Mouse (Mus musculus): ENCODE results near the gene Rsph3a. TPM values are rescaled to one million over a fixed set of nuclear protein-coding genes. Genes with fewer than 3 reads are reported as not detected.
"Not testable (repeated sequence)": the region's sequence is repeated elsewhere in the genome, so short reads cannot be mapped to it uniquely, and the experiment has no call there.

The Rsph3a gene
- 68.0 and 77.9 TPM in 2 replicates for polyA plus RNA-seq (2015; fragmentation: Nextera tagmentation; extraction: Ambion mirVana)

DNA sequence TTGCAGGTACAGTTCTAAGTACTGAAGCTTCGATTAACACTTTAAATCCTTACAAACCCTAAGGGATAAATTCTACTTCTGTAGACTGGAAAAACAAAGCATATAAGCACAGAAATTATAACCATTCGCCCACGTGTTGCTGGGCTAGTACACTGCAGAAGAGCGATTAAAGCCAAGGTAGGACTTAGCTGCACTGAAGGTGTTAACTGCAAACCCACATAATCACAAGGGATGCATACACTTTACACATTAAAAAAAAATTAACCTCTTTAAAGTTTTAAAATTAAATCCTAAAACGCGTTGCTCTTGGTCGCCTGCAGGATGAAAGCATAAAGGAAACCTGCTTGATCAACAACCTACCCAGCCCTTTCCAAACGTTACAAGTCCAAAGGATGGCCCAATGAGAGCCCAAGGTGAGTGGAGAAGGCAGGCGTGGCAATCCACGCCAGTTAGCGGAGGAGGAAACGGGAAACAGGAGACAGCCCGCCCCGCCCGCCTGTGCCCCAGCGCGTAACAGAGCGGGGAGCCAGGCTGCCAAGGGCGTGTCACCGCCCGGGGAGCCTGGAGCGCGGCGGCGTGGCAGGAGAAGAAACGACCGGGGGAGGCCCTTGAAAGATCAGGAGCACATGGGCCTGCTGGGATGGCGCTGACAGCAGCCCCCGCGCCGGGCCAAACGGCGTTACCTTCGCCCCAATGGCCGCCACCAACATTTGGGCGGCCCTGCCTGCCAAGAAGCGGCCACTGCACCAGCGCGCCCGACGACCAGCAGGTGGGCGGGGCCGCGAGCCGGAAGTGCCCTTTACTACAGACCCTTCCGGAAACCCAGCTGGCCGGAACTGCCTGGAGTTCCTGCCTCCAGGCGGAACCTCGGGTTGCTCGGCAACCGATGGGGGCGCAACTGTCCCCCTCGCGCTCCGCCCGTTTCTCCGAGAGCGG lies at the start of gene Rsph3a:
Rsph3a (plus strand) TSS at position 498 of the 936 bp plus-strand sequence.
- peak within 1 kb of the TSS; percentile 58 for H3K4me3 ChIP-seq (replicated peaks; ENCODE audit: low read length)
- H3K4me2 ChIP-seq (ENCODE audit: low read length) = peak within 1 kb of the TSS; percentile 61
- H3K9ac ChIP-seq (replicated peaks; ENCODE audit: low read depth, low read length) = peak within 1 kb of the TSS; percentile 68
- not testable (repeated sequence) for H3K4me1 ChIP-seq (replicated peaks; ENCODE audit: control insufficient read depth, insufficient read depth, low read length); H3K9me3 ChIP-seq (ENCODE audit: control insufficient read depth, low read length); H3K27me3 ChIP-seq (replicated peaks; ENCODE audit: control insufficient read depth, insufficient read depth, low read length); H3K36me3 ChIP-seq (ENCODE audit: control insufficient read depth, insufficient read depth)
- peak; percentile 97 for ATAC-seq
- H3K27ac ChIP-seq (ENCODE audit: low read length) = peak within 1 kb of the TSS; percentile 75
- 3% methylated on average over 55 of the region's 58 CpGs for WGBS

DNA sequence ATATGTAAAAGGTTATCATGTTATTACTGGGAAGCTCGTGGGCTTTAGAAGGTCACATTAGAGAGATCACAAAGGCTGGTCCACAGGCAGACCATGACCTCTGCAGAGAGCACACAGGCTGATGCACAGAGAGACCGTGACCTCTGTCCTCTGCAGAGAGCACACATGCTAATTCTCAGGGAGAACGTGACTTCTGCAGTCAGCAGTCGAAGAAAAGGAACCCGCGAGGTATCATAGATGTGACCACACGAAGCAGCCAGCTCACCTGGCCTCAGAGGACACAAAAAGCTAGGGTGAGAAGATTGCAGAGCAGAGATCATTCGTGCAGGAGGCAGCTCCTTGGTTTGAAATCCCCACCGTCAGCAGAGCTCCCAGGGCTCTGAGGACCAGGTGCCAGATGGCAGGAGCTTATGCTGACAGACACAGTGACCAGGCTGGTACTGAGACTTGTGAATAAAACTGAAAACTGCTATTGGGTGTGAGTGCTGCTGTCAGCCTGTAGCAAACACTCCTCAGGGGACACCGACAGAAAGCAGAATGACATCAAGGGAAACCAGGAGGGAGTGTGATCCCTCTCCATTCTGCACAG lies 49.3 kb upstream of the Rsph3a start:
- H3K4me3 ChIP-seq (replicated peaks; ENCODE audit: low read length) = no peak overlapping the region
- ATAC-seq = peak; percentile 68; the same call in 1 of the 2 replicates
- no peaks in the 10 kb centered on the region for H3K4me1 ChIP-seq (replicated peaks; ENCODE audit: control insufficient read depth, insufficient read depth, low read length)
- no peak overlapping the region for H3K4me2 ChIP-seq (ENCODE audit: low read length)
- H3K36me3 ChIP-seq (ENCODE audit: control insufficient read depth, insufficient read depth) = no peaks in the 10 kb centered on the region
- H3K9me3 ChIP-seq (ENCODE audit: control insufficient read depth, low read length) = no peaks in the 10 kb centered on the region
- no peaks in the 10 kb centered on the region for H3K27me3 ChIP-seq (replicated peaks; ENCODE audit: control insufficient read depth, insufficient read depth, low read length)
- H3K9ac ChIP-seq (replicated peaks; ENCODE audit: low read depth, low read length) = no peak overlapping the region
- WGBS = 71% methylated on average over 10 of the region's 10 CpGs
- no peak overlapping the region for H3K27ac ChIP-seq (ENCODE audit: low read length)

GRCm38 (mm10) chr17:7897120-7897519 lies 48.3 kb upstream of the Rsph3a start:
- H3K27me3 ChIP-seq (replicated peaks; ENCODE audit: control insufficient read depth, insufficient read depth, low read length) = no peaks in the 10 kb centered on the region
- WGBS = 83% methylated on average over 11 of the region's 11 CpGs
- no peaks in the 10 kb centered on the region for H3K9me3 ChIP-seq (ENCODE audit: control insufficient read depth, low read length)
- no peak for ATAC-seq
- no peak overlapping the region for H3K27ac ChIP-seq (ENCODE audit: low read length)
- H3K9ac ChIP-seq (replicated peaks; ENCODE audit: low read depth, low read length) = no peak overlapping the region
- no peak overlapping the region for H3K4me2 ChIP-seq (ENCODE audit: low read length)
- H3K36me3 ChIP-seq (ENCODE audit: control insufficient read depth, insufficient read depth) = no peaks in the 10 kb centered on the region
- no peak overlapping the region for H3K4me3 ChIP-seq (replicated peaks; ENCODE audit: low read length)
- H3K4me1 ChIP-seq (replicated peaks; ENCODE audit: control insufficient read depth, insufficient read depth, low read length) = peaks cover 2% of the 10 kb centered on the region

DNA sequence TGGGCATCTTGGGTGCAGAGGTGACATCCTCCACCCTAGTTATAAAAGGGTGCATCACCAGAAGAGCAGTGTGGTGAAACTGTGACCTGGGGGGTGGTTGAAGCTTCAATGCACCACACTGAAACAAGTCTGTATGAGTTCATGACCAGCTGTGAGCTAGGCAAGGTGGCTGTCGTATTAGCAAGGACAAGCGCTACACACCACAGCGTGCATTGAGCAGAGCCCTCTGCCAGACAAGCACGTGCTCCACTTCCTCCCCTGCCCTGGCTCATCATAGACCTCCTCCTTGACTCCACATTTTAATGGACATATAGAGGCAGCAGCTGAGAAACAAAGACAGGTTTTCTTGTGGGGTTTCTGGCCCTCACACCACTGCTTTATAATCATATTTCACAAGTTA lies 47.7 kb upstream of the Rsph3a start:
- Histone ChIP-seq H3K4me1 (replicated peaks; ENCODE audit: control insufficient read depth, insufficient read depth, low read length) (peaks cover 5% of the 10 kb centered on the region), H3K9ac (replicated peaks; ENCODE audit: low read depth, low read length) (no peak overlapping the region), H3K4me3 (replicated peaks; ENCODE audit: low read length) (no peak overlapping the region), H3K27ac (ENCODE audit: low read length) (no peak overlapping the region), H3K27me3 (replicated peaks; ENCODE audit: control insufficient read depth, insufficient read depth, low read length) (no peaks in the 10 kb centered on the region), H3K36me3 (ENCODE audit: control insufficient read depth, insufficient read depth) (no peaks in the 10 kb centered on the region), H3K4me2 (ENCODE audit: low read length) (no peak overlapping the region), H3K9me3 (ENCODE audit: control insufficient read depth, low read length) (no peaks in the 10 kb centered on the region)
- no peak for ATAC-seq
- WGBS = 84% methylated on average over 4 of the region's 4 CpGs

DNA sequence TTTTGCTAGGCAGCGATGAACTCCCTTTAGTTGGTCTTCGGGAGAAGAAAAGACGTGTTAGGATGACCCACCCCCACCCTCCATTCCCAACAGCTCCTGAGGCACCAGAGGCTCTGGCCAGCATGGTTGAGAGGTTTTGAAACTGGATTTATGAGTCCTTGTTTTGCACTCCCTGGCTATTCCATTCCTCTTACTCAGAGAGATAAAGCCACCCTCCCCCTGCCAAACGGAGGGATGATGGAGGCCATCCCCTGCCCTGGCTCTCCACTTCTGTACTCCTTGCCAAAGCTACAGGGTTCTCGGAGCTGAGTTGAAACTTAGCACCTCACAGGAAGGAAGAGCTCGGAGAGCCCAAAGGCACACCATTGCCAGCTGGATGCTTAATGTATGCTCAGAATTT lies 46.2 kb upstream of the Rsph3a start:
- Histone ChIP-seq H3K4me2 (ENCODE audit: low read length) (no peak overlapping the region), H3K27me3 (replicated peaks; ENCODE audit: control insufficient read depth, insufficient read depth, low read length) (no peaks in the 10 kb centered on the region), H3K36me3 (ENCODE audit: control insufficient read depth, insufficient read depth) (no peaks in the 10 kb centered on the region), H3K4me1 (replicated peaks; ENCODE audit: control insufficient read depth, insufficient read depth, low read length) (peaks cover 5% of the 10 kb centered on the region), H3K27ac (ENCODE audit: low read length) (no peak overlapping the region), H3K4me3 (replicated peaks; ENCODE audit: low read length) (no peak overlapping the region), H3K9me3 (ENCODE audit: control insufficient read depth, low read length) (no peaks in the 10 kb centered on the region), H3K9ac (replicated peaks; ENCODE audit: low read depth, low read length) (no peak overlapping the region)
- ATAC-seq = no peak
- WGBS = 83% methylated on average over 6 of the region's 6 CpGs

- H3K27ac ChIP-seq (ENCODE audit: low read length) = no peak overlapping the region
- H3K4me3 ChIP-seq (replicated peaks; ENCODE audit: low read length) = no peak overlapping the region
- no peak overlapping the region for H3K9ac ChIP-seq (replicated peaks; ENCODE audit: low read depth, low read length)
- no peaks in the 10 kb centered on the region for H3K36me3 ChIP-seq (ENCODE audit: control insufficient read depth, insufficient read depth)
- no peak overlapping the region for H3K4me2 ChIP-seq (ENCODE audit: low read length)
- no peak for ATAC-seq
- H3K9me3 ChIP-seq (ENCODE audit: control insufficient read depth, low read length) = no peaks in the 10 kb centered on the region
- peaks cover 5% of the 10 kb centered on the region for H3K4me1 ChIP-seq (replicated peaks; ENCODE audit: control insufficient read depth, insufficient read depth, low read length)
- no peaks in the 10 kb centered on the region for H3K27me3 ChIP-seq (replicated peaks; ENCODE audit: control insufficient read depth, insufficient read depth, low read length)
- WGBS = 77% methylated on average over 4 of the region's 4 CpGs
Observed at GRCm38 (mm10) chr17:7899961-7900360, 45.5 kb upstream of the Rsph3a start.

DNA sequence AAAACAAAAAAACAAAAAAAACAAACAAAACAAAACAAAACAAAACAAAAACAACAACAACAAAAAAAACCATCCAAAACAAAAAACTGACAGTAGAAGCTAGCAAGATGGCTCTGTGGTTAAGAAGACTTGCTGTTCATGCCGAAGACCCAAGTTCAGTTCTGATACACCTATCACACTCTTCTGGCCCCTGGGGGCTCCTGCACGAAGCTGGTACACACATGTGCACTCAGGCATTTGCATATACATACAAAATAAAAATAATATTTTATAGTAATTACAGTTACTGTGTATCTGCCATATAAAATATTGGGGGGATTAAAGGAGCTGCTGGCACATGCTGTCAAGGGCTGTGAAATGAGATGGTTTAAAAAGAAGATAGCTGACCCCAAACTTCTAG lies 43.9 kb upstream of the Rsph3a start:
- Histone ChIP-seq H3K9ac (replicated peaks; ENCODE audit: low read depth, low read length) (no peak overlapping the region), H3K9me3 (ENCODE audit: control insufficient read depth, low read length) (no peaks in the 10 kb centered on the region), H3K4me1 (replicated peaks; ENCODE audit: control insufficient read depth, insufficient read depth, low read length) (peaks cover 5% of the 10 kb centered on the region), H3K27ac (ENCODE audit: low read length) (no peak overlapping the region), H3K27me3 (replicated peaks; ENCODE audit: control insufficient read depth, insufficient read depth, low read length) (no peaks in the 10 kb centered on the region), H3K4me3 (replicated peaks; ENCODE audit: low read length) (no peak overlapping the region), H3K36me3 (ENCODE audit: control insufficient read depth, insufficient read depth) (no peaks in the 10 kb centered on the region), H3K4me2 (ENCODE audit: low read length) (no peak overlapping the region)
- WGBS = 86% methylated on average over 2 of the region's 2 CpGs
- no peak for ATAC-seq

DNA sequence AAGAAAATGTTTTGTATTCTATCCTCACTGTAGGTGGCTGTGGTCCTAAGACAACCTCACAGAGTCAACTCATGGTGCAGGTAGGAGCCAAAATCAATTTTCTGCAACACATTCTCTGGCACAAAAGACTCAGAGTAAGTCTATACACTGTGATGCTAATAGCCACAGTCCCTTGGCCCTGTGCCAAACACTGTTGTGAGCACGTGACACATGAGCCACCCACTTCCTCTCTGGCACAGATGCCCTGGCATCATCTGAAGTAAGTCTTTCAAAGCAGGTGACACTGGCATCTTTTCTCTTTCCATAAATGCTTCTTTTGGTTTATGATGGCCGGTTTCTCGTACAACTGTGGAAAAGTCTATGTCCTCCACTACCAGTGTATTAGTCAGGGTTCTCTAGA lies 43.1 kb upstream of the Rsph3a start:
- ATAC-seq = no peak
- no peaks in the 10 kb centered on the region for H3K27me3 ChIP-seq (replicated peaks; ENCODE audit: control insufficient read depth, insufficient read depth, low read length)
- 59% methylated on average over 3 of the region's 3 CpGs for WGBS
- H3K27ac ChIP-seq (ENCODE audit: low read length) = no peak overlapping the region
- H3K4me3 ChIP-seq (replicated peaks; ENCODE audit: low read length) = no peak overlapping the region
- H3K4me2 ChIP-seq (ENCODE audit: low read length) = no peak overlapping the region
- no peak overlapping the region for H3K9ac ChIP-seq (replicated peaks; ENCODE audit: low read depth, low read length)
- H3K36me3 ChIP-seq (ENCODE audit: control insufficient read depth, insufficient read depth) = no peaks in the 10 kb centered on the region
- H3K9me3 ChIP-seq (ENCODE audit: control insufficient read depth, low read length) = no peaks in the 10 kb centered on the region
- peaks cover 5% of the 10 kb centered on the region for H3K4me1 ChIP-seq (replicated peaks; ENCODE audit: control insufficient read depth, insufficient read depth, low read length)

- no peak for ATAC-seq
- peaks cover 5% of the 10 kb centered on the region for H3K4me1 ChIP-seq (replicated peaks; ENCODE audit: control insufficient read depth, insufficient read depth, low read length)
- H3K9ac ChIP-seq (replicated peaks; ENCODE audit: low read depth, low read length) = no peak overlapping the region
- no peak overlapping the region for H3K4me3 ChIP-seq (replicated peaks; ENCODE audit: low read length)
- no peaks in the 10 kb centered on the region for H3K9me3 ChIP-seq (ENCODE audit: control insufficient read depth, low read length)
- no peak overlapping the region for H3K27ac ChIP-seq (ENCODE audit: low read length)
- no peak overlapping the region for H3K4me2 ChIP-seq (ENCODE audit: low read length)
- 40% methylated on average over 2 of the region's 2 CpGs for WGBS
- no peaks in the 10 kb centered on the region for H3K27me3 ChIP-seq (replicated peaks; ENCODE audit: control insufficient read depth, insufficient read depth, low read length)
- no peaks in the 10 kb centered on the region for H3K36me3 ChIP-seq (ENCODE audit: control insufficient read depth, insufficient read depth)
Observed at GRCm38 (mm10) chr17:7904992-7905391, 40.4 kb upstream of the Rsph3a start.

Data from forebrain, embryonic 16.5 days (tissue).